ENCODE assay signal across 1 mouse cellular context in the genomic region with DNA sequence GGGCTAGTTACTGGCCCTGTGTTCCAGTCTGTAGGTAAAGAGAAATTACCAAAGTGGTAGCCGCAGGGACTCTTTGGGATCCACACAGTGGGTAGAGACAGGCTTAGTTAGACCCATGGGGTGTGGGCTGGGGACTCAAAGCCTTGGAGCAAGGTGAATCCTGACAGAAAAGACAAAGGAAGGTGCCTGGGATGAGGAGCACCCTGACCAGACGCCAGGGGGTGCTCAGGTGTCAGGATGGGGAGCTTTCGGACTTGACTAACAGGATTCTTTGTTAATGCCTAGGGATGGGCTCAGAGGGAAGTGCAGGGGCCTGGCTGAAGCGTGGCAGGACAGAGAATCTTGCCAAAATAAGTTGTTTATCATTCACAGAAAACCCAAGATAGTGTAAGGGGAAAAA.
A peak's percentile ranks its signal among the peaks of the same experiment; 100 is the strongest.
TF ChIP-seq lines count a peak whose summit lies in the region.

No protein-coding gene starts in this region.

TF ChIP-seq in MEL, 35 proteins besides CTCF, POLR2A, EP300 and RAD21 (continued from another document):
- TF ChIP-seq GATA1 (IDR thresholded peaks at IDR 0.05; ENCODE audit: low read depth, low read length): no peak
- no peak for TF ChIP-seq E2F4 (IDR thresholded peaks at IDR 0.05; ENCODE audit: borderline replicate concordance, low read depth, low read length)
- no peak for TF ChIP-seq USF2 (IDR thresholded peaks at IDR 0.05; ENCODE audit: borderline replicate concordance in 1 of 2, insufficient read depth in 1 of 2, low read depth in 1 of 2, low read length in 2 of 2)
- no peak for TF ChIP-seq ZKSCAN1 (IDR thresholded peaks at IDR 0.05; ENCODE audit: low read depth, low read length)
- TF ChIP-seq KAT2A (conservative IDR thresholded peaks at IDR 0.05; ENCODE audit: low read depth, low read length): no peak
- TF ChIP-seq SMC3 (IDR thresholded peaks at IDR 0.05; ENCODE audit: low read depth, low read length): peak; percentile 52
